Mouse (Mus musculus): ENCODE results near the gene Map4.

DNA sequence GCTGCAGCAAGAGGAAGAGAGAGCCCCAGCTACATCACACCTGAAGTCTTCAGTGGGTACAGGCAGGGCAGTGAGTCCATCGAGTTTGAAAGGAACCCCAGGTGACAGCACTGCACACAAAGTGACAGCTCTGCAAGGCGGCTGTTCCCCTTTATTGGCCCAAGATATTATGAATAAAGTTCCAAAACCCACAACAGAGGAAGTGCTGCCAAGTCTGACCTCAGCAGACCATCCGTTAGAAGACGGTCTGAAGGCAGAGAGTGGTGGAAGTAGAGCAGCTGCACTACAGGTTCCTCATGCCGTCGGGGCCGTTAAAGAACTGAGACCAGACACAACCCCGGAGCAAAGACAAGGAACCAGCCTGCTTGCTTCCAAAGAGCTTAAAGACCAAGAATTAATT is 106.6 kb downstream of the Map4 start:
- TF ChIP-seq CTCF (IDR thresholded peaks at IDR 0.05; ENCODE audit: low read depth), result no peak
- no peak for TF ChIP-seq EP300 (IDR thresholded peaks at IDR 0.05; ENCODE audit: low read depth)

Data from liver, embryonic 14.5 days (tissue).